Mouse (Mus musculus) heart, postnatal 0 days (tissue): ENCODE measurements around the gene Lancl2. TPM values are rescaled to one million over a fixed set of nuclear protein-coding genes. Genes with fewer than 3 reads are reported as not detected.

Source experiments
- ATAC-seq: fragments of 200-750 bp; cut with Nextera tagmentation; 2 replicates; pipeline ENCODE4 v1.8.0; 2017; ENCODE audit warnings: low read depth, moderate number of reproducible peaks, moderate library complexity; ENCODE audit not compliant: insufficient read depth
- DNase-seq: peaks from one replicate; pipeline ENCODE4 v3.0.0-alpha.2; 2016; ENCODE audit warnings: low spot score
- H3K27ac ChIP-seq: fragments of 300-500 bp; sonication (generic); 2 replicates; pipeline ENCODE4 v1.5.1; 2014; ENCODE audit warnings: low read depth, mild to moderate bottlenecking
- H3K27me3 ChIP-seq: fragments of 300-500 bp; sonication (generic); 2 replicates; pipeline ENCODE4 v1.6.1; 2014; ENCODE audit warnings: low read length, mixed read lengths; ENCODE audit not compliant: control insufficient read depth, insufficient read depth
- H3K36me3 ChIP-seq: fragments of 300-500 bp; sonication (generic); replicated peaks from 2 replicates; pipeline ENCODE4 v1.6.1; 2014; ENCODE audit warnings: low read length, mixed read lengths; ENCODE audit not compliant: control insufficient read depth, insufficient read depth
- H3K4me1 ChIP-seq: fragments of 300-500 bp; sonication (generic); 2 replicates; pipeline ENCODE4 v1.6.1; 2014; ENCODE audit warnings: antibody characterized with exemption; ENCODE audit not compliant: control insufficient read depth, insufficient read depth
- H3K4me2 ChIP-seq: fragments of 300-500 bp; sonication (generic); 2 replicates; pipeline ENCODE4 v1.6.1; 2014; ENCODE audit warnings: low read depth, mild to moderate bottlenecking, low read length, moderate library complexity
- H3K4me3 ChIP-seq: fragments of 300-500 bp; sonication (generic); 2 replicates; pipeline ENCODE4 v1.5.1; 2014; ENCODE audit warnings: low read depth, low read length
- H3K9ac ChIP-seq: fragments of 300-500 bp; sonication (generic); replicated peaks from 2 replicates; pipeline ENCODE4 v1.6.1; 2014; ENCODE audit warnings: low read depth, low read length, mixed read lengths
- H3K9me3 ChIP-seq: fragments of 300-500 bp; sonication (generic); replicated peaks from 2 replicates; pipeline ENCODE4 v1.6.1; 2016; ENCODE audit warnings: low read length; ENCODE audit not compliant: control insufficient read depth
- CTCF ChIP-seq: IDR thresholded peaks from 2 replicates; pipeline ENCODE4 v1.5.1; 2016; ENCODE audit warnings: antibody characterized with exemption, control low read depth, low read depth
- EP300 ChIP-seq: IDR thresholded peaks from 2 replicates; pipeline ENCODE4 v1.6.1; 2016; ENCODE audit warnings: antibody characterized with exemption, low read depth
- WGBS: fragments of 180-500 bp; shearing (Covaris S2); extraction: QIAGEN DNeasy Blood & Tissue Kit; methylation state at CpG from one replicate; pipeline ENCODE4 v1.1.7; 2014; 5-methylcytosine and 5-hydroxymethylcytosine counted together
- polyA plus RNA-seq: library from polyadenylated mRNA; unstranded; fragments of >200 nt; fragmentation: Nextera tagmentation; extraction: Ambion mirVana; gene quantifications from 2 replicates; pipeline ENCODE4 v1.2.1, GENCODE M21; 2015
- total RNA-seq: library from RNA; depleted of rRNA; stranded (reverse); fragments of >200 nt; gene quantifications from 2 replicates; pipeline ENCODE4 v1.2.3, GENCODE M21; 2014; ENCODE audit warnings: low replicate concordance

The Lancl2 gene
- total and polyA plus RNA-seq, 2 experiments from 2014 or later: 12.1 to 15.0 TPM

DNA sequence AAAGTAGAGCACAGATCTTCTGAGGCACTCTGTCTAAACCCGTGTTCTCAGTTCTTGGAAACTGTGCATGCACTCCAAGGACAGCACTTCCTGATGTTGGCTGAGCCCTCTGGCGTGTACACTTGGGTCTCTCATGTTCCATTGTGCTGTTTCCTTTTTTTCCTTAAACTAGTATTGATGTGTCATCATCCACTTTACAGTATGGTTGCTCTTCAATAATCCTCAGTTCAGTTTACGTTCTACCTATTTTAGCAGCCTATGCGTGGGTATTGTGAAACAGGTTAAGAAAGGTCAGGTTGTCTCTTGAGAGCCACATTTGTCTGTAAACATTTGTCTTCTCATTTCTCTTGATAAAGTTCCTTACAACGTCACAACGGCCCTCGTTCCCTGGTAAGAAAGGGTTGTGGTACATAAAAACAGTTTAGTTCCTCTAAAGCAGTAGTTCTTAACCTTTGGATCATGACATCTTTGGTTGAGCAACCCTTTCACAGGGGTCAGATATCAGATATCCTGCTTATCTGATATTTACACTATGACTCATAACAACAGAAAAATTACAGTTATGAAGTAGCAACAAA is 66.7 kb downstream of the Lancl2 start:
- H3K9ac ChIP-seq: no peak overlapping the region
- no peaks in the 10 kb centered on the region for H3K4me1 ChIP-seq
- no peaks in the 10 kb centered on the region for H3K9me3 ChIP-seq
- WGBS: 81% methylated on average over 7 of the region's 7 CpGs
- no peak for ATAC-seq
- no peak for DNase-seq
- H3K36me3 ChIP-seq: peaks cover 12% of the 10 kb centered on the region; the same call in 1 of the 2 replicates
- H3K27me3 ChIP-seq: no peaks in the 10 kb centered on the region
- no peak overlapping the region for H3K27ac ChIP-seq
- no peak overlapping the region for H3K4me3 ChIP-seq
- TF ChIP-seq EP300: no peak
- TF ChIP-seq CTCF: no peak
- no peak overlapping the region for H3K4me2 ChIP-seq

- DNase-seq (no peak), ATAC-seq (no peak)
- Histone ChIP-seq H3K9ac (no peak overlapping the region), H3K9me3 (no peaks in the 10 kb centered on the region), H3K4me2 (no peak overlapping the region), H3K27ac (no peak overlapping the region), H3K36me3 (peaks cover 12% of the 10 kb centered on the region; the same call in 1 of the 2 replicates), H3K4me1 (no peaks in the 10 kb centered on the region), H3K4me3 (no peak overlapping the region), H3K27me3 (no peaks in the 10 kb centered on the region)
- no peak for TF ChIP-seq CTCF
- TF ChIP-seq EP300: no peak
- 92% methylated on average over 1 of the region's 1 CpGs for WGBS
Observed at GRCm38 (mm10) chr6:57770467-57771190, 68.3 kb downstream of the Lancl2 start.

GRCm38 (mm10) chr6:57773792-57774191 is 71.5 kb downstream of the Lancl2 start:
- Histone ChIP-seq H3K9me3 (no peaks in the 10 kb centered on the region), H3K4me2 (no peak overlapping the region), H3K4me1 (no peaks in the 10 kb centered on the region), H3K36me3 (peaks cover 10% of the 10 kb centered on the region; the same call in 1 of the 2 replicates), H3K27ac (no peak overlapping the region), H3K4me3 (no peak overlapping the region), H3K27me3 (no peaks in the 10 kb centered on the region), H3K9ac (no peak overlapping the region)
- no peak for ATAC-seq
- 91% methylated on average over 1 of the region's 1 CpGs for WGBS
- TF ChIP-seq EP300 (no peak), CTCF (no peak)
- no peak for DNase-seq

GRCm38 (mm10) chr6:57780359-57780758 is 78.0 kb downstream of the Lancl2 start:
- H3K36me3 ChIP-seq: no peaks in the 10 kb centered on the region
- H3K9ac ChIP-seq: no peak overlapping the region
- no peak overlapping the region for H3K4me3 ChIP-seq
- TF ChIP-seq EP300: no peak
- TF ChIP-seq CTCF: no peak
- no peaks in the 10 kb centered on the region for H3K9me3 ChIP-seq
- H3K4me2 ChIP-seq: no peak overlapping the region
- ATAC-seq (no peak), DNase-seq (no peak)
- H3K27me3 ChIP-seq: no peaks in the 10 kb centered on the region
- no peaks in the 10 kb centered on the region for H3K4me1 ChIP-seq
- no peak overlapping the region for H3K27ac ChIP-seq
- WGBS: 84% methylated on average over 3 of the region's 3 CpGs

DNA sequence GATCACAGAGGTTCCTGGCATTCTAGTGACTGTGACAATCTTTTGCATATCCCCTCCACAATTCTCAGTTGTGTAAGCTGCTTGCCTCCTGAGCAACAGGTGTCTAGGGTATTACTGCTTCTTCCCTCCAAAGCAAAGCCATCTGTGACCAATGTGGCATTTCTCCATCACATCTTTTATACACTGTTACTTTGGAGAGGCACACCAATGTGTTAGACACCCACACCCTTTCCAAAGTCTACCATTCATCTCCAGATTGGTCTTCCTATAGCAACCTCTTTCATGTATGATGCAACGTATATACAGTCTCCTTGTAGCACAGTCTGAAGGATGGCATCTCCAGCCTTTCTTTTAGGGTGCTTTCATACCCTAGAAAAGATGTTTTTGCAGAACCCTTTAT is 80.3 kb downstream of the Lancl2 start:
- H3K4me3 ChIP-seq: no peak overlapping the region
- WGBS: 82% methylated on average over 1 of the region's 1 CpGs
- H3K27me3 ChIP-seq: no peaks in the 10 kb centered on the region
- H3K36me3 ChIP-seq: 0 out of 2 replicates have a peak, but pooled peaks cover 3% of the 10 kb centered on the region
- H3K4me2 ChIP-seq: no peak overlapping the region
- no peak for TF ChIP-seq EP300
- TF ChIP-seq CTCF: no peak
- ATAC-seq: no peak
- no peak for DNase-seq
- no peaks in the 10 kb centered on the region for H3K4me1 ChIP-seq
- no peak overlapping the region for H3K9ac ChIP-seq
- no peaks in the 10 kb centered on the region for H3K9me3 ChIP-seq
- no peak overlapping the region for H3K27ac ChIP-seq

DNA sequence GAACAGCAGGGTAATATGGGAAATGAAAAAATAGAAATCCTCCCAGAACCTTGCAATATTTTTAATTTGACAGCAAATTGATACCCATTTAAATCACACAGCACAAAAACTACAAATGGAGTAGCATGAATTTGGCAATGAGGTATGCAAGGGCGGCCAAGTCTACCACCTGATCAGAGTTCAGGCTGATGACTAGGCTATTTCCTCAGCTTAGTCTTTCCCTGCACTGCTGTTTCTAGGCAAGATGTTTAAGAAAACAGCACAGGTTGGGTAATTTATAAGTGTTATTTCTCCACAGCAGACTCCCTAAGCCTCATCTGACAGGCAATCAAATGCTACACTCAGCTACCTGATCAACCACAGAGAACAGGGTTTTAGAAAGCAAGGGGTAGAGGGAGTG is 81.9 kb downstream of the Lancl2 start:
- no peak for TF ChIP-seq CTCF
- no peak for TF ChIP-seq EP300
- WGBS: 92% methylated on average over 1 of the region's 1 CpGs
- H3K9me3 ChIP-seq: no peaks in the 10 kb centered on the region
- H3K36me3 ChIP-seq: 0 out of 2 replicates have a peak, but pooled peaks cover 9% of the 10 kb centered on the region
- H3K27me3 ChIP-seq: no peaks in the 10 kb centered on the region
- H3K9ac ChIP-seq: no peak overlapping the region
- ATAC-seq (no peak), DNase-seq (no peak)
- H3K4me1 ChIP-seq: no peaks in the 10 kb centered on the region
- no peak overlapping the region for H3K4me2 ChIP-seq
- H3K27ac ChIP-seq: no peak overlapping the region
- H3K4me3 ChIP-seq: no peak overlapping the region
